Mouse (Mus musculus) liver, postnatal 0 days (tissue): ENCODE measurements around the gene Zic2.

Experiments used
- CTCF ChIP-seq: sonication (generic); IDR thresholded peaks from 2 replicates; pipeline ENCODE4 v1.5.1; 2016; ENCODE audit warnings: antibody characterized with exemption, low read depth
- EP300 ChIP-seq: IDR thresholded peaks from 2 replicates; pipeline ENCODE4 v1.6.1; 2016; ENCODE audit warnings: antibody characterized with exemption, low read depth, mild to moderate bottlenecking

DNA sequence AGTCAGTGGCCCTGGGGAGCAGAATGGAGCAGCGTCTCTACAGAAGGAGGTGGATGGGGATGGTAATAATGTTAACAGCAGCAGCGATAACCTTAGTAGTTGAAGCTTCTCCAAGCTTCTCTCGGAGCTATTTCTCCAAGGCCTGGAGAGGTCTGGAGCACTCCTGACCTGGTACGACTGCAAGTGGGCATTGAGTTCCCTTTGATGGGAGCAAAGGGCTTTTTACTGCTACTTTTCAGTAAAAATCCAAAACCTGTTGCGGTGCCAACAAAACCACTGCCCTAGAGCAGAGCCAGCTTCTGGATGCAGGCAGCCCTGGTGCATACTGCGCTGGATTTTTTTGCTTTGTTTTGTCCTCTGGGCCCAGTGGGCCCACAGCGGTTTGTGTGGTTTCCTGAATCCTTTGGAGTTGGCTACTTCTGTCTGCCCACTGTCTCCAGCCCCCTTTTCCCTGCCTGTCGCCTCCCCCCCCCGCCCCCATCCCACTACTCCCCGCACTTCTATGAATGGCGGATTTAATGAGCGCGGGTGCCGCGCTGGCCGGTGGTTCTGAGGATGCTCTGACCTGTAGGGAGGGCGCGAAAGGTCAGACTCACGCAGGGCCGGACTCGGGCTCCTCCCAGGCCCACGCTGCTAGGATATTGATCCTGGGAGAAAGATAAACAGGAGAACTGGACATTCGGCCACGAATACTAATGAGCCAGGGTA, 9.8 kb downstream of the Zic2 start:
- no peak for TF ChIP-seq CTCF
- TF ChIP-seq EP300 = no peak
